Mouse (Mus musculus): ENCODE measurements around the gene Slc38a3.

Slc38a3 gene

DNA sequence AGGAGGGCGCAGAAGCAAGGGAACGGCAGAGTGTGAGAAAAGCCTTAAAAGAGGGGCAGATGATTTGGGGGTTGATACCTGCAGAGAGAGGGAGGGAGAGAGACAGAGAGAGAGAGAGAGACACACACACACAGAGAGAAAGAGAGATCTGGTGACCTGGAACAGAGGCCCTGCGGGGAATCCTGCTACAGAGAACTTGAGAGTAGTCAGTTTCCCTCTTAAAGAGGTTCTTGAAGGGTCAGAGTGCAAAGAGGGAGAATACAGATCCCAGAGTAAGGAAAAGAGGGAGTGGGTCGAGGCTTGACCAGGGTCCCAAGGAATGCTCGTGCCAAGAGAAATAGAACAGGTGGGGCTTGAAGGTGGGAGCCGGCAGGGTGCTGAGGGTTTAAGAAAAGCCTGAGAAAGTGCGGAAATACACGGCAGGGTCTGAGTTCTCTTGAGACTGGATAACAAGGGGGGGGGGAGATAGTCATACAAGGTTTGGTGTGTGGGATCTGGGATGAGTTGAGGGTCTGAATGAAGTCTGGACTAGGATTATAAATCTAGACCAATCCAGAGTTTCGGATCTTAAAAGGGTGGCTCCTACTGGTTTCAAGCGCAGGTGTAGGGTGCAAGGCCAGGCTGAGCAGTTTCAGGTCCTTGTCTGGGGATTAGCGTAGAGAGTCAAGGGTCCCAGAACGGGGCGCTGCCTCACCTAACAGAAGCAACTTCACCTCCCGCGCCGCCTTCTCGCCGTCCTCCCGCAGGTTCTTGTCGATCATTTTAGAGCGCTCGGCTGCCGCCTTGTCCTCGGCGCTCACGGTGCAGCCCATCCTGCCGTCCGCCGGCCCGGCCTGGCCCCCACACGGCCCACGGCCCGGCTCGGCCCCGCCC, 34.7 kb downstream of the Slc38a3 start:
- DNase-seq = no peak

DNA sequence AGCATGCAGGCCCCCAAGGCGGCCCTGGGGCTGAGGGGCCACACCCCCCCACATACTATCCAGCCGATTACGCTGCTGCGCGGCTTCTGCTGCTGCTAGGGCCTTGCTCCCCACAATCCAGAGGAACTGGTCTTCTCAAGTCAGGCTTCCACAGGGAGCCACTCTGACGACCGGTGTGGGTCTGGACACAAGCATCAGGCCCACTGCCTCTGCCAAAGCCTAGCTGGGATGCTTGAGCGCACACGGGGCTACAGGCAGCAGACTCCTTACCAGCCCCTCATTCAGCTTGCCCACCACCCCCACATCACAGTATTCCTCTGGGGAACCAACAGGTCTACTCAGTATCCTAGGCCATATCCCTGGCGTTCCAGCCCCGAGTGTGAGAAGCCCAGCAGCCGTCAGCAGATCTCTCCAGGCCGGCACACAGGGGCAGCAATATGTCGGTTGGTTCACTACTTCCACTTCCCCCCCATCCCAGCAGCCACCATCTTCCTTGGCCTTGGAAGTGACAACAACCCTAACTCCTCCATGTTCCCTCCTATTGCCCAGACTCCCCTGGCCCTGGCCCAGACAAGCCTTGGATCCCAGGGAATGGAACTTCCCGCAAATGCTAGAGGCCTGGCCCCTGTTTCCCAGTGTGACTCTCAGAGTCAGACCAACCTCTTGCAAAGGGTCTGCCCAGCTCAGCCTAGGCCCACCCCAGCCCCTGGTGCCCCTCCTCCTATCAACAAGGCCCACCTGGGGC, 35.5 kb downstream of the Slc38a3 start:
- peak; percentile 52 to 60 for DNase-seq

DNA sequence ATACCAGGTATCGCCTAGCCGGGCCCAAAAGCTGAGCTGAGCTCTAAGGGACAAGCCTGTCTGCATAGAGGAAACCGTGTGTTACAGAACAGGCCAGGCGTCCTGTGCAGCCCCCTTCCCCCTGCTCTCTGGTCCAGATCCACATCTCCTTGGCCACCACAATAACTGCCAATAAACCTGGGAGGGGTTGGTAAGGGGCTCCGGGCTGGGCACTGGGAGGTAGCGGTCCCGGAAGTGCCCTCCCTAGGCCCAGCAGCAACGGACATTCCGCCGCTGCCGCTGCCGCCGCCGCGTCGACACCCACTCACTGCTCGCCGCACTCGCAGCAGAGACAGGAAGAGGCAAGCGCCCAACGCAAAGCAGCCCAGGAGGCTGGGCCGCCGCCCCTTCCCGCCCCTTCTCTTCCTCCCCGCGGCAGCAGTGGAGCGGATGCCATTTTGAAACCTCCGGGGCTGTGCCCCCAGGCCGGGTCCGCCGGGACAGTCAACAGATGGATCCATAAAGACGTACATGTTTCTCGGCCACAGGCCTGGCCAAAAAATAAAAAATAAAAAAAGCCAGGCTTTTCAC, 36.2 kb downstream of the Slc38a3 start:
- DNase-seq = peak; percentile 64 to 65

DNA sequence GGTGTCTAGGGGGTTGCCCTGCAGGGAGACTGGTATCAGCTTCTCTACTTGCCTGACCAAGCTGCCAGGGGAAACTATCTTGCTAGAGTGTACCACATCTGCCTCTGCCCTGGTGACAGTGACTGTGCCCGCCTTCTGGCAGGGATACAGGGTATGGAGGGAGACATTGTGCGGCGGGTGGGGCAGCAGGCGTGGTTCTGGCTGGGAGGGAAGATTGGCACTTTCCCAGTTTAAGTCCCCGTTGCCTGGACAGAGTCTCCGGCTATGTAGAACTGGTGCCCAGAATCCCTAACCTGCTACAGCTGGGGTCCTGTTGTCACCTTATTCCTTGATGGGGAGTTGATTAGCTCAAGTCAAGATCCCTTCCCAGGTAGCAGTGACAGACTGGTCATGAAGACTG, 36.9 kb downstream of the Slc38a3 start:
- DNase-seq = peak; percentile 63 to 69

DNA sequence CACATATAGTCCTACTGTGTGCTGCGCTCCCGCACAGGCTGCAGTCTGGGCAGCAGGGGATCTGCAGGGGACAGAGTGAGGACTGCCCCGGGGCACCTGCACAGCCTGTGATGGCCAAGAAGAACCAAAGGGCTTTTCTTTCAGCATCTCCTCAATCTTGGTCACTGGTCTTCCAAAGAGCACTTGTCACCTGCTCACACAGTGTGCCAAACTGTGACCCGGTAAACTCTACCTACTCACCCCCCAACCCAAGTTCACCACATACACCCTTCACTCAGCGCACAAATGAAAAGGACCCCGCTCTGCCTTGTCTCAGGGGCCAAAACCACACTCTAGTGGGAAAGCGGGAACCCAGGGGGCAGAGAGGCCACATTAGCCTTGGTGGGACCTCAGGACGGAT, 37.5 kb downstream of the Slc38a3 start:
- DNase-seq = peak in 1 of 2 experiments; percentile 17

DNA sequence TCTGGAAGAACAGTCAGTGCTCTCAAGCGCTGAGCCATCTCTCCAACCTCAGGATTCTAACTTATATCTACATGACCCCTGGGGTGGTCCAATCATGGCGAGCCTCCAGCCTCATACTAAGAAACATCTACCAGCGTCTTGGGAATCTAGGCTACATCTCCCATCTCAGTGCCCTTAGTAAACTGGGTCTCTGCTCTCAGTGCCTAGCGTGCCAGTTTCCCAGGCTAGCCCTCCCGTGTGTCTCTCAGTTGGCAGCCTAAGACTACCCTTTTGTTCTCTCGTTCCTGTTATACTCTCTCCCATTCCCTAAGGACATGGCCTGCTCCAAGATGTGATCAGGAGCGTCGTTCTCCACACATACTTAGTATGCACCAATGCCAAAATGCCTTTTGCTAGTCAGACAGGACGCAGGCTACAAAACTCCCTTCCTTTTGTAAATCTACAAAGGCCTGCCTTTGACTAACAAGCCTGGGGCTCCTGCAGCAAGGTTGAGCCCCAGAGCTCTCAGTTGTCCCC, 38.0 kb downstream of the Slc38a3 start:
- DNase-seq = peak in 1 of 2 experiments; percentile 14

DNA sequence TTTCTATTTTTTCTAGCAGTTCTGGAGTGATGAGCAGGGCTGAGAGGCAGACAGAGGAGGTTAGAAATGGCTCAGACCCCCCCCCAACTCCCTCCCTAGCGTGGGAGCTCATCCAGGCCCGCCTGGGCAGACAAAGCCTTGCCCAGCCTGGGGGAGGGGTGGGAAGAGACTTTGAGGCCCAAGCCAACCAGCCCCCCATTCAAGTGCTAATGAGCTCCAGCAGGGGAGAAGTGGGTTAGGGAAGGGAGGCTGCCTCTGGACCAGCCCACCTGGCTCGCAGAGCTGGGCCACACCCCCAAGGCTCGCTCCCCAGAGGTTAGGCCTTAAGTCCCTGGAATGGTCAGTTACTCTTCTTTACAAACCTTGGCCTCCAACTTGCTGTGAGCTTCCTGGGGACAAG, 38.8 kb downstream of the Slc38a3 start:
- DNase-seq = peak; percentile 59 to 80

DNA sequence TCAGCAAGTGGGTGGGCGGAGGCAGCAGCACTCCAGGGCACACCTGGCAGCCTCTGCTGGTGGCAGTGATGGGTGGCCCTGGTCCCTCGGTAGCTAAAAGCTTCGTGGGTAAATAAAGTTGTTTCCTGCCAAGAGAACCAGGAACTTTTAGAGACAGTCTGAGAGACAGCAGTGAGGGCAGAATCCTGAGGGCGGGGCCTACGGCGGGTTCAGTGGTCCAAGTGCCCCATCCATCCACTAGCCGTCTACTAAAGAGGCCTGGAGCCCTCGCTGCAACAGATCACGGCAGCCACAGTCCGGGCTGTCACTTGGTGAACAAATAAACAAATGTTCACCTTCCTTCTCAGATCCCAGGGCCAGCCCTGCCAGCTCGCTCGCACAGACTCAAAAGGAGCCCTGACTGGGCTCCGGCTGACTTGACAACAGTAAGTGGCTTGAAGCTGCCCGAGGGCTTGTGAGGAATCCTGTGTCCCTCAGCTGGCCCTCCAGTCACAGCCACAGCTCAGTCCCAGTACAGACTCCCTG, 39.4 kb downstream of the Slc38a3 start:
- peak; percentile 33 to 46 for DNase-seq

DNA sequence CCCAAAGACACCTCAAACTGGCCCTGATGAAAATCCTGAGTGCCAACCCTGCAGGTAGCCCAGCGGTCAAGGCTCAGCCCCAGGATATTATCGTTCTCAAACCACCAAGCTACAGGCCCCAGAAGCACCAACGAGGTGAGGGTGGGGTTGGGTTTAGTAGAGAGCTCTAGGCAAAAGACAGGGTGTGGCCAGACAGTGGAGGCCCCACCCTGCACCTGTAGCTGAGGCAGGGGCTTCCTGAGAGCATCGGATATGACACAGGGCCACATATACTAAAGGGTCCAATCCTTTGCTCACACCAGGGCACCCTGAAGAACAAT, 40.0 kb downstream of the Slc38a3 start:
- no peak for DNase-seq

DNA sequence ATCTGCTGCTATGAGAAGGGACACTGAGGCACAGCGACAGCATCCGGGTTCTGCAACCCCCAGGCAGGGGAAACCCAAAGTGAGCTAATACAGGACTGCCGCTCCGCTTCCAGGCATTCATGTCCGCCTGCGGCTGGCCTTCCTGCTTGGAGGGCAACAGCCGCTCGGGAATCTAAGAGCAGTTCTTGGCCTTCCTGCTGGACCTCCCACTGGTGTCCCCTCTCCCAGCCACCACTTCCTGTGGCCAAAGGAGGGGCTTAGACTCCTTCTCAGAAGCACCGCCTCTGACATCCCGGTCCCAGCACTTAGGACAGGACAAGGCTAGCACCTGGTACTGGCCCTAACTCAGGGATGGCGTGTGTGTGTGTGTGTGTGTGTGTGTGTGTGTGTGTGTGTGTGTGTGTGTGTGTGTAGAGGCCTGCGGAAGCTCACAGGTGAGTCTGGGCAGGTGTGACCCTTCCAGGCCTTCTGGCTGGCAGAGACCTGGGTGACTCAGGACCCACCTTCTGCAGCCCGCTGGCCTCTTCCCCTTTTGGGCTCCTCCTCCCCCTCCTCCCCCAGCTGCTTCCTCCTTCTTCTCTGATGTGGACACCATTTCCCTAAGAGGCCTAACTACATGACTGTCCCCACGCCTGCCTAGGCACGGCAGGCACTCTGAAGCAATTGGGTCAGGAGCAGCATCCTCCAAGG, 40.5 kb downstream of the Slc38a3 start:
- peak; percentile 15 to 42 for DNase-seq

DNA sequence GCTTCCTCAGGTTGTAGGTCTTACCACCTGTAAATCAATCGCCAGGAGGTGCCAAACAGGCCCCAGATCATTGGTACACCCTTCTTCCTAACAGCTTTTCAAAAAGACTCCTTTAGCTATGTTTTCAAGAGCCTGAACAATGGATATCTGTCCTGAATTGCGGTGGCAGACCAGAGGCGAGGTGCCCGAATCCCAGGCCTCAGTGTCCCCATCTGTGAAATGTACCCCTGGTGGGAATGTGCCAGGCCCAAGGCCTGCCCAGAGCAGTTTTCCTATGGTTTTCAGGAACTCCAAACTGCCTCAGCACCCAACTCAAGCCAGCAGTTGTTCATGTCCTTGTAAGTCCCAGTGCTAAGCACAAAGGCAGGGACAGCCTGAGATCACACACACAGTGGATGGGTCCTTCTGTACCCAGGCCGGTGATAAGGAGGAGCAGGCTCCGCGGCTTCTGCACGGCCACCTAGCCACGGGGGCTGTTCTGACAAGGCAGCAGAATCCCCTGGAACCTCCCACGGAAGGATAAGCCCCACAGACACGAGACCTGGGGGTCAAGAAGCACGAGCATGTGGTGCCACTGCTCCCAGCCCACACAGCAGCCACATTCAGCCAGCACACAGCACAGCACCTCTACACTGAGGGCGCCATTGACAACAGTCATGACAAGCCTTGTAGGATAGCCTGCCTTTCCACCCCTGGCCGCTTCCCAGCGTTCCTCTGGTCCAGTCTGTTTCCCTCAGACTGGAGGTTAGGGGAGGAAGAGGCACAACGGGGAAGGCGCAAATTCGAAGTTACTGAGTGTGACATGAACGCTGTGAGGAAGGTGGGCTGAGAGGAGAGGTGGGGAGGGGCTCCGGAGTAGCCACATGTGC, 41.7 kb downstream of the Slc38a3 start:
- no peak for DNase-seq

DNA sequence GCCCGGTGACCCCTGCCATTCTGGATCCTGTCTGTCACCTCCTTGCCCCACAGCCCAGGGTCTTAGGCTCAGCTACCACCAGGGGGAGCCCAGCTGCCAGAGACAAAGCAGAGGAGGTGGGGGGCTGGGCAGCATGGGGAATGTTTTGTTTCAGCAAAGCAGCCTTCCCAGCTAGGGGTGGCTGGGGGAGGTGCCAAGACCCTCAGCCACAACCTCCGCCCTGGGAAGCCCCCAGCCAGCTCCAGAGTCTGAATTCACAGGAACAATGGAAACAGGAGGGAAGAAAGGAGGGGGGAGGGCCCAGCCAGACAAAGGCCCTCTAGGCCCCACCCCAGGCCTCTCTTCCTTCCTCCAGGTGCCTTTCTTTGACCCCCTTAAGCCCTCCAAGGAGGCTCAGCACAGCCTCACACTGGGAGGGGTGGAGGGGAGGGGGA, 42.5 kb downstream of the Slc38a3 start:
- peak; percentile 94 to 95 for DNase-seq

DNA sequence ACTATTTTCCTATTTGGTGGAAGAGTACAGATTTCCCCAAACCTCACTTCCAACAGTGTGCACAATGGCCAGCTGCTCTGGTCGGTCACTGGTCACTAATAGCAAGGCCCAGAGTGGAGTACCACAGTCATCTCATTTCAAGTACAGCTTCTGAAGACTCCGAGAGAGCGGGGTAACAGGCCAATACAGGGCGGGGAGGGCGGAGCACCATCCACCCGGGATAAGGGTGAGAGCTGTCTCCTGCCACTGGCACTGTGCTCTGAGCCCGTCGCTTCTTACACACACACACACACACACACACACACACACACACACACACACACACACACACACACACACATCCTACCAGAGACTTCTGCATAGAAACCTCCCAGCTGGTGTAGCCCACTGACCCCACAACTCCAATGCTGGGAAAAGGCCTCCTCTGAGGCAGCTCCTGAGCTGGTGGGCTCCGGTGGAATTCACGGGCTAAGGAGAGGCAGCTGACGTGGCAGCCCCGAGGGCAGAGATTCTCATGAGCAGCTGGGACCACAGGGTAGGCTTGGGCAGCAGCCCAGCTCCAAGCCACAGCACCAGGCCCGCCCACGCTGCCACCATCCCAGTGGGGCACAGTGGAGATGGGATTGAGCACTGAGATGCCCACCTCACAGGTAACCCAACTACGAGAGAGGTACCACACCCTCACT, 43.0 kb downstream of the Slc38a3 start:
- no peak for DNase-seq

DNA sequence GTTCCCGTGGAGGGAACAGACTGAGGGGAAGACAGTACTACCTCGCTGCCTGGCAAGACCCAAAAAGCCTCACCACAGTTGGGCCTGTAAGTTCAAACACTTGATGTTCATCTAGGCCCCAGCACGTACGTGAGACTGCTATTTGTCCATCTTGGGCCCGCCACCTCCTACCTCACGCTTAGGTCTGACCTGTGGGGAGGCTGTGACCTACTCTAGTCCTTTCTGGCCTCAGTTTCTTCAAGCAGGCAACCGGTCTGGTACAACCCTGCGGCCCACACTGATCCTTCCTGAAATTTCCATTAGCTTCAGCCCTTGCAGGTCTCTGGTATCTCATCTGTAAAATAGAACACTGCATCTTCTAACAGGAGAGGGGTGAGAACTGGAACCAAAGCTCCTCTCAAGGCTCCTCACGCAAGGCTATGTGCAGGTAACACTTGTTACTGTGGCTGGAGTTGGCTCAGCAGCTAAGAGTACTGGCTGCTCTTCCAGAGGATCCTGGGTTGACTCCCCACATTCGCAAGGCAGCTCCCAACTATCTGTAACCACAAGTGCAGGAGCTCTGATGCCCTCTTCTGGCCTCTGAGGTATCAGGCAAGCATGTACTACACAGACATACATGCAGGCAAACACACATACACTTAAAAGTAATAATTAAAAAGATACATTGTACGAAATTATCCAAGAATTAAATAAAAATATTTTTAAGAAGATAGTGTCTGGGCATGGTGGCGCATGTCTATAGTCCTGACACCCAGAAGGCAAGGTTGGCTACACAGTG, 43.8 kb downstream of the Slc38a3 start:
- no peak for DNase-seq

DNA sequence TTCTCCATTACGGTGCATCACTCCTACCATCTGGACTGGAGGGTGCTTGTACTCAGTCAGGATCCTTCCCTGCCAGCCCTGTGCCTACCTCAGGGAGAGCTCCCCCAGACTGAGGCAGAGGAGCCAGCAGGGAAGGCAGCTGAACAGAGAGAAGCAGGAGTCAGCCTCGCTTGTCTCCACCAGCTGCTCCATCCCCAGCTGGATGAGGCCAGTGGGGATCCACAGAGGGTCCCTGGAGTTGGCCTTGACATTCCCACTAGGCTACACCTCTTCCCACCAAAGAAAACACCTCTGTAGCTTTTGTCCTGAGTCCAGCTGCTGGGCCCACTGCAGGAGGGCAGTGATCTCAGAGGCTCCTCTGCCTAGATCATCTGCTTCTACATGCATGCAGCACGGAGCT, 44.4 kb downstream of the Slc38a3 start:
- no peak for DNase-seq

DNA sequence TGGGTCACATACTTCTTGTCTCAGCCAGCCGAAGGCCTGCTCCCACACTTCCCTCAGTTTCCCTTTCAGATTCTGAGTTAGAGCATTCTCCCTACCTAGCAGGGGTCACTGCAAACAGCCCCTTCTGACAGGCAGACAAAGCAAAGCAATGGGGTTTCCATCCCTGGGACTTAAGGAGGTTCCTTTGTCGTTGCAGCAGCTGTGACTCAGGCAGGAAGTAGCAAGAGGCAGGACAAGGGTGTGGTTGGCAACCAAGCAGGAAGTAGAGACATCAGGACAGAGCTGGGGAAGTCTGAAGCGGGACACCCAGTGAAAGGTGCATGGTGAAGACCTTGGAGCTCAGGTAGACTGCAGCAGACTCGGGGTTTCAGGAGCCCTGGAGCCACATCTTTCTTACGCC, 44.8 kb downstream of the Slc38a3 start:
- no peak for DNase-seq

DNA sequence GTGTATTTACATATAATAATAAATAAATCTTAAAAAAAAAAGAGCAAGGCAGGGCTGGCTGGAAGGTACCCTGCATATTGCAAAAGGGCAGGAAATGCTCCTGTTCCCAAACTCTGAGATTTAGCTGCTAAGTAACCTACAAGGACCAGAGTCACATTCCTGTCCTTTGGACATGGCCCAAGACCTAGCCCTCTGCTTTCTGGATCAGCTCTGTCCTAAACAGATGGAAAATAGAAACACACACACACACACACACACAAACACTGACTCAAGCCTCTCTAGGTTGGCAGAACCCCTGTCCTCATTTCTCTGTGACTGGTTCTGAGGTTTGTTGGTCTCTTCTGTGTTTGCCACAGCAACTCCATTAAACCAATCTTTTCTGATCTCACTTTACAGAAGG, 48.4 kb downstream of the Slc38a3 start:
- DNase-seq = peak; percentile 42

DNA sequence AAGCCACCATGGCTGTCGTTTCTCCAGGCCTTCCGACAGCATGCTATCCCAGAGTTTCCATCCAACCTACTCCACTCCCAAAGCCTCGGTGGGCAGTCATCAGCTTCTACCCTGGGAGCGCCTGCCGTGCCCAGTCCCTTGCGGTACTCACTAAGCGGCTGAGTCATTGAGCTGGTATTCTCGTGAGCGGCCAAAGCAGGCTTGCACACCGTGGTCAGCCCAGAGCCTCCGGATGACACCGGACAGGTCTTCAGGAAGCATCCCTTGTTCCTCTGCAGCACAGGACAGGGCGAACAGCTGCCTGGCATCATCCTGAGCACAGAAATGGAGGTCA, 49.8 kb downstream of the Slc38a3 start:
- DNase-seq = no peak

DNA sequence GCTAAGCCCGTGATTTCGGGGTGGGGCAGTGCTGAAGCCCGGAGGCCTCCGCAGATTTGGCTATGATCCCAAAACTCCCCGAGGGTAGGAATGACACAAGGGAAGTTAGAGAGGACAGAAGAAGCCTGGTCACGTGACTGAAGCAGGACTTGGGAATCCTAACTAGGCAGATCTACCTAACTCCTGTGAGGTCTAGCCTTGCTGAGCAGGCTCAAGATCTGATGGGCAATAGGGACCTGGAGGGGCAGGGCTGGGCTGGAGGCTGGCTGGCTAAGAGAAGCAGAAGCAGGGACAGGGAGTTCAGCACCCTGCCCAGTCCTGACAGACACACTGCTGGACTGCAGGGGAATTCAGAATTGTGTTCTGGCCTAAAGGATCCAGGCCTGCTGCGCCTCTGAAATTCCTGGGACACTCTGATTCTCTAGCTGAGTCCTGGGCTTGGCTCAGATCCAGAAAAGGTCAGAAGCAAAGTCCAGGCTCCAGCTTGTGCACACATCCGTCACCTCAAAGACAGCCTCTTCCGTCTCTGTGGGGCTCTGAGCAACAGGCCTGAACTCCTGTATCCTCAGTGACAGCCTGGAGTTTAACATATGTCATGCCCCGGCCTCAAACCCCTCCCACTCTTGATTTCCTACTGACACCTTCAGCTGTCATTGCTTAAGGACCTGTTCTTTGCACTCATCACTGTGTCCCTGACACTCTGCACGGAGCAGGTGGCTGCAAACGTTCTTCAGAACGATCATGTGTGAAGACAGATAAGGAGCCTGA, 50.4 kb downstream of the Slc38a3 start:
- DNase-seq = peak in 1 of 2 experiments; percentile 39

DNA sequence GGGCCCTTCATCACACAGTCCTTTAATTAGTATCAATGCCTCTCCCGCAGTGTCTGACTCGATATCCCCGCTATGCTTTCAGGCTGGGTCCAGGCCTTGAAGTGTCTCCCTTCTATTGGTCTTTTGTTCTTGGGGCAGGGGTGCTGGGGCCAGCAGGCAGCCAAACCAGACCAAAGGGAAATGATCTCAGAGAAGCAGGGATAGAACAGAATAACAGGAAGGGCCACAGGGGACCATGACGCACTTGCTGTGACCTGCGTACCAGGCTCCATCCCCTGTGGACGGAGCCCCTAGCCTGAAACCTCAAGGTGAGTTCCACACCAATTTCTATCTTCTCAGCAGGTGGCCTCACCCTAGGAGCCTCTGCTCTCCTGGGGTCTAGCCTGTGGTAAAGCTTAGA, 51.2 kb downstream of the Slc38a3 start:
- peak in 1 of 2 experiments; percentile 17 for DNase-seq
